Mouse (Mus musculus): Measurements from ENCODE around the gene Ngfr.

GRCm38 (mm10) chr11:95557032-95557431 is 30.5 kb downstream of the Ngfr start:
- TF ChIP-seq POLR2A (IDR thresholded peaks at IDR 0.05; ENCODE audit: insufficient read depth, low read length) (no peak), CTCF (IDR thresholded peaks at IDR 0.05; ENCODE audit: low read depth, low read length) (no peak), EP300 (IDR thresholded peaks at IDR 0.05; ENCODE audit: insufficient read depth, low read depth, low read length) (no peak)

Measured in ES-Bruce4 (cell line).